Mouse (Mus musculus): ENCODE measurements at regions not wholly inside any gene's neighbourhood (a gene's known extent, or its start where the extent isn't known, plus 50 kb on each side); places are given as distances from the start of the nearest gene placed in this dataset.

- Histone ChIP-seq H3K4me1 (ENCODE audit: insufficient read depth, low read length) (peaks cover 10% of the 10 kb centered on the region; the same call in 1 of the 2 replicates), H3K36me3 (ENCODE audit: insufficient read depth, low read length) (no peaks in the 10 kb centered on the region), H3K4me3 (ENCODE audit: low read length) (no peak overlapping the region), H3K4me2 (replicated peaks; ENCODE audit: low read depth, low read length) (no peak overlapping the region), H3K9ac (replicated peaks; ENCODE audit: low read length) (no peak overlapping the region), H3K9me3 (ENCODE audit: low read length) (no peaks in the 10 kb centered on the region), H3K27me3 (ENCODE audit: insufficient read depth, low read length) (no peaks in the 10 kb centered on the region), H3K27ac (ENCODE audit: low read length) (no peak overlapping the region)
- no peak for ATAC-seq (ENCODE audit: low FRiP score, low TSS enrichment)
Observed at GRCm38 (mm10) chr10:37358900-37359299, 220.2 kb upstream of the Marcks start.

GRCm38 (mm10) chr10:37358334-37358733, 219.6 kb upstream of the Marcks start:
- H3K36me3 ChIP-seq (ENCODE audit: insufficient read depth, low read length): no peaks in the 10 kb centered on the region
- H3K27me3 ChIP-seq (ENCODE audit: insufficient read depth, low read length): no peaks in the 10 kb centered on the region
- peaks cover 10% of the 10 kb centered on the region; the same call in 1 of the 2 replicates for H3K4me1 ChIP-seq (ENCODE audit: insufficient read depth, low read length)
- no peak overlapping the region for H3K4me3 ChIP-seq (ENCODE audit: low read length)
- ATAC-seq (ENCODE audit: low FRiP score, low TSS enrichment): no peak
- H3K4me2 ChIP-seq (replicated peaks; ENCODE audit: low read depth, low read length): no peak overlapping the region
- no peaks in the 10 kb centered on the region for H3K9me3 ChIP-seq (ENCODE audit: low read length)
- no peak overlapping the region for H3K9ac ChIP-seq (replicated peaks; ENCODE audit: low read length)
- no peak overlapping the region for H3K27ac ChIP-seq (ENCODE audit: low read length)
- 73% methylated on average over 5 of the region's 5 CpGs for WGBS

GRCm38 (mm10) chr10:37357304-37358060, 218.8 kb upstream of the Marcks start:
- Histone ChIP-seq H3K4me2 (replicated peaks; ENCODE audit: low read depth, low read length) (no peak overlapping the region), H3K9ac (replicated peaks; ENCODE audit: low read length) (no peak overlapping the region)
- peak; percentile 76 for ATAC-seq (ENCODE audit: low FRiP score, low TSS enrichment)

GRCm38 (mm10) chr10:37349261-37349660, 210.5 kb upstream of the Marcks start:
- Histone ChIP-seq H3K9ac (replicated peaks; ENCODE audit: low read length) (no peak overlapping the region), H3K9me3 (ENCODE audit: low read length) (no peaks in the 10 kb centered on the region), H3K4me3 (ENCODE audit: low read length) (no peak overlapping the region), H3K4me2 (replicated peaks; ENCODE audit: low read depth, low read length) (no peak overlapping the region), H3K27ac (ENCODE audit: low read length) (no peak overlapping the region), H3K36me3 (ENCODE audit: insufficient read depth, low read length) (no peaks in the 10 kb centered on the region), H3K4me1 (ENCODE audit: insufficient read depth, low read length) (no peaks in the 10 kb centered on the region), H3K27me3 (ENCODE audit: insufficient read depth, low read length) (no peaks in the 10 kb centered on the region)
- ATAC-seq (ENCODE audit: low FRiP score, low TSS enrichment): no peak
- 79% methylated on average over 1 of the region's 1 CpGs for WGBS

More at GRCm38 (mm10) chr10:37357304-37358060, 218.8 kb upstream of the Marcks start:
- 58% methylated on average over 6 of the region's 6 CpGs for WGBS
- Histone ChIP-seq H3K4me1 (ENCODE audit: insufficient read depth, low read length) (peaks cover 10% of the 10 kb centered on the region; the same call in 1 of the 2 replicates), H3K4me3 (ENCODE audit: low read length) (no peak overlapping the region), H3K27me3 (ENCODE audit: insufficient read depth, low read length) (no peaks in the 10 kb centered on the region), H3K9me3 (ENCODE audit: low read length) (no peaks in the 10 kb centered on the region), H3K36me3 (ENCODE audit: insufficient read depth, low read length) (no peaks in the 10 kb centered on the region), H3K27ac (ENCODE audit: low read length) (peak overlapping the region; percentile 46; the same call in 1 of the 2 replicates)

GRCm38 (mm10) chr10:37348416-37348815, 209.7 kb upstream of the Marcks start:
- Histone ChIP-seq H3K27ac (ENCODE audit: low read length) (no peak overlapping the region), H3K4me3 (ENCODE audit: low read length) (no peak overlapping the region), H3K27me3 (ENCODE audit: insufficient read depth, low read length) (no peaks in the 10 kb centered on the region), H3K36me3 (ENCODE audit: insufficient read depth, low read length) (no peaks in the 10 kb centered on the region), H3K9ac (replicated peaks; ENCODE audit: low read length) (no peak overlapping the region), H3K9me3 (ENCODE audit: low read length) (no peaks in the 10 kb centered on the region), H3K4me2 (replicated peaks; ENCODE audit: low read depth, low read length) (no peak overlapping the region), H3K4me1 (ENCODE audit: insufficient read depth, low read length) (no peaks in the 10 kb centered on the region)
- no peak for ATAC-seq (ENCODE audit: low FRiP score, low TSS enrichment)
- 72% methylated on average over 3 of the region's 3 CpGs for WGBS

- no peak overlapping the region for H3K27ac ChIP-seq (ENCODE audit: low read length)
- no peak overlapping the region for H3K4me2 ChIP-seq (replicated peaks; ENCODE audit: low read depth, low read length)
- no peak overlapping the region for H3K4me3 ChIP-seq (ENCODE audit: low read length)
- no peaks in the 10 kb centered on the region for H3K9me3 ChIP-seq (ENCODE audit: low read length)
- H3K27me3 ChIP-seq (ENCODE audit: insufficient read depth, low read length): no peaks in the 10 kb centered on the region
- 86% methylated on average over 3 of the region's 3 CpGs for WGBS
- H3K4me1 ChIP-seq (ENCODE audit: insufficient read depth, low read length): no peaks in the 10 kb centered on the region
- no peaks in the 10 kb centered on the region for H3K36me3 ChIP-seq (ENCODE audit: insufficient read depth, low read length)
- ATAC-seq (ENCODE audit: low FRiP score, low TSS enrichment): no peak
- no peak overlapping the region for H3K9ac ChIP-seq (replicated peaks; ENCODE audit: low read length)
Observed at GRCm38 (mm10) chr10:37347661-37348060, 208.9 kb upstream of the Marcks start.

GRCm38 (mm10) chr10:37342675-37343074, 204.0 kb upstream of the Marcks start:
- H3K9me3 ChIP-seq (ENCODE audit: low read length): no peaks in the 10 kb centered on the region
- H3K9ac ChIP-seq (replicated peaks; ENCODE audit: low read length): no peak overlapping the region
- H3K4me2 ChIP-seq (replicated peaks; ENCODE audit: low read depth, low read length): no peak overlapping the region
- H3K4me1 ChIP-seq (ENCODE audit: insufficient read depth, low read length): 0 out of 2 replicates have a peak, but pooled peaks cover 4% of the 10 kb centered on the region
- no peak overlapping the region for H3K4me3 ChIP-seq (ENCODE audit: low read length)
- no peak overlapping the region for H3K27ac ChIP-seq (ENCODE audit: low read length)
- no peak for ATAC-seq (ENCODE audit: low FRiP score, low TSS enrichment)
- H3K36me3 ChIP-seq (ENCODE audit: insufficient read depth, low read length): no peaks in the 10 kb centered on the region
- no peaks in the 10 kb centered on the region for H3K27me3 ChIP-seq (ENCODE audit: insufficient read depth, low read length)

- H3K4me3 ChIP-seq (ENCODE audit: low read length): no peak overlapping the region
- H3K4me2 ChIP-seq (replicated peaks; ENCODE audit: low read depth, low read length): no peak overlapping the region
- no peak for ATAC-seq (ENCODE audit: low FRiP score, low TSS enrichment)
- no peak overlapping the region for H3K27ac ChIP-seq (ENCODE audit: low read length)
- 82% methylated on average over 3 of the region's 3 CpGs for WGBS
- H3K9me3 ChIP-seq (ENCODE audit: low read length): no peaks in the 10 kb centered on the region
- no peaks in the 10 kb centered on the region for H3K36me3 ChIP-seq (ENCODE audit: insufficient read depth, low read length)
- no peak overlapping the region for H3K9ac ChIP-seq (replicated peaks; ENCODE audit: low read length)
- peaks cover 12% of the 10 kb centered on the region; the same call in 1 of the 2 replicates for H3K4me1 ChIP-seq (ENCODE audit: insufficient read depth, low read length)
- H3K27me3 ChIP-seq (ENCODE audit: insufficient read depth, low read length): no peaks in the 10 kb centered on the region
Observed at GRCm38 (mm10) chr10:37339658-37340057, 200.9 kb upstream of the Marcks start.

- Histone ChIP-seq H3K4me3 (ENCODE audit: low read length) (no peak overlapping the region), H3K9ac (replicated peaks; ENCODE audit: low read length) (no peak overlapping the region), H3K4me2 (replicated peaks; ENCODE audit: low read depth, low read length) (no peak overlapping the region), H3K4me1 (ENCODE audit: insufficient read depth, low read length) (peaks cover 12% of the 10 kb centered on the region; the same call in 1 of the 2 replicates), H3K27ac (ENCODE audit: low read length) (no peak overlapping the region; the same call in 1 of the 2 replicates), H3K36me3 (ENCODE audit: insufficient read depth, low read length) (no peaks in the 10 kb centered on the region), H3K9me3 (ENCODE audit: low read length) (no peaks in the 10 kb centered on the region), H3K27me3 (ENCODE audit: insufficient read depth, low read length) (no peaks in the 10 kb centered on the region)
- ATAC-seq (ENCODE audit: low FRiP score, low TSS enrichment): no peak
- WGBS: 47% methylated on average over 4 of the region's 4 CpGs
Observed at GRCm38 (mm10) chr10:37338073-37338912, 199.6 kb upstream of the Marcks start.
